Mouse (Mus musculus) cerebellum, adult 2 months (tissue): ENCODE measurements around the gene Dse. TPM values are rescaled to one million over a fixed set of nuclear protein-coding genes. Genes with fewer than 3 reads are reported as not detected.

Experiments
- DNase-seq, 2 experiments: peaks; one replicate each; pipeline ENCODE4 v3.0.0; 2021
- H3K27ac ChIP-seq: fragments of 200-500 bp; 2 replicates; pipeline ENCODE4 v1.5.1; 2012; ENCODE audit warnings: low read length, control low read depth, inconsistent platforms; ENCODE audit not compliant: insufficient read depth
- H3K27me3 ChIP-seq: fragments of 200-500 bp; 2 replicates; pipeline ENCODE4 v1.6.1; 2012; ENCODE audit warnings: inconsistent platforms, mild to moderate bottlenecking, low read length, moderate library complexity; ENCODE audit not compliant: control insufficient read depth, insufficient read depth
- H3K4me1 ChIP-seq: fragments of 200-500 bp; 2 replicates; pipeline ENCODE4 v1.6.1; 2011; ENCODE audit warnings: low read length; ENCODE audit not compliant: control insufficient read depth, insufficient read depth
- H3K4me3 ChIP-seq: fragments of 200-500 bp; replicated peaks from 2 replicates; pipeline ENCODE3; 2011; ENCODE audit warnings: mild to moderate bottlenecking, low read depth, low read length, control low read depth; ENCODE audit not compliant: insufficient read depth
- CTCF ChIP-seq: fragments of 200-500 bp; IDR thresholded peaks from 2 replicates; pipeline ENCODE4 v1.5.1; 2011; ENCODE audit warnings: low read depth, mild to moderate bottlenecking, control low read depth, low read length, moderate library complexity, borderline replicate concordance; ENCODE audit not compliant: insufficient read depth
- POLR2A ChIP-seq: fragments of 200-500 bp; IDR thresholded peaks from 2 replicates; pipeline ENCODE4 v1.6.1; 2011; ENCODE audit warnings: low read length, control low read depth, borderline replicate concordance; ENCODE audit not compliant: insufficient read depth
- WGBS: fragments of 180-500 bp; shearing (Covaris S2); methylation state at CpG from one replicate; pipeline ENCODE4 v1.1.7; 2018; 5-methylcytosine and 5-hydroxymethylcytosine counted together
- polyA plus RNA-seq: library from polyadenylated mRNA; depleted of rRNA; stranded (reverse); fragments of >200 nt; gene quantifications from 2 replicates; pipeline ENCODE4 v1.2.3, GENCODE M21; 2012

The Dse gene
- polyA plus RNA-seq, 1 experiment, result 1.7 TPM

DNA sequence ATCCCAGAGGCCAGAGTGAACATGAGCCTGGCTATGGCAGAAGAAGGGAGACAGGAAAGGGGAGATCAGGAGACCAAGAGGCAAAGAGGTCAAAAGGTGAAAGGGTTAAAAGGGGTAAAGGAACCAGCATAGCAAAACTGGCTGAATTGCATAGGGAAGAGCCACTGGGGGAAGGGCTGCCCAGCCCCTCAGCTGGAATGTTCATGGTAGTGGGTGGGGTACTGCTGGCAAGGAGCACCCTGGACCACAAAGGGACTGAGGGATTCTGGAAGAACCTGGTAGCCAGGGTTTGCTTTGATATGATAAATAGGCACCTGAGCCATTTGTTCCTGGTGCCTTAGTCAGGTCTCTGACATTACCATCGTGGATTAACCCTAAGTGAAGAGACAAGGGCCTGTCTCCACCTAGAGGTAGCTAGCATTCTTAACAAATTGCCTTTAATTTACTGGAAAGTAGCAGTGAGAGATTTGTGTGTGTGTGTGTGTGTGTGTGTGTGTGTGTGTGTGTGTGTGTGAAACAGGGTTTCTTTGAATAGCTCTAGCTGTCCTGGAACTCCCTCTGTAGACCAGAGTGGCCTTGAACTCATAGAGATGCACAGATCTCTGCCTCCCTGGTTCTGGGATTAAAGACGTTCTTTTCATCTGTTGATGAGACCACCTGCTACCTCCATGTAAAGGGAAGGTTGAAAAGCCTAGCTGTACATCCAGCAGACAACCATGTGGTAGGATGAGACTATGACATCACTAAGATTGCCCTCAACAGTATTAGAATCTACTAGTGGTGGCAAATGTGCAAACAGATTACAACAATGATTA, 26.6 kb upstream of the Dse start:
- H3K27ac ChIP-seq, result no peak overlapping the region
- H3K4me3 ChIP-seq, result no peak overlapping the region
- no peaks in the 10 kb centered on the region for H3K27me3 ChIP-seq
- no peak for TF ChIP-seq CTCF
- TF ChIP-seq POLR2A, result no peak
- 21% methylated on average over 2 of the region's 2 CpGs for WGBS
- no peak for DNase-seq
- no peaks in the 10 kb centered on the region for H3K4me1 ChIP-seq

GRCm38 (mm10) chr10:34233418-34233817, 25.9 kb upstream of the Dse start:
- no peak overlapping the region for H3K27ac ChIP-seq
- 72% methylated on average over 1 of the region's 1 CpGs for WGBS
- DNase-seq, result no peak
- no peak for TF ChIP-seq POLR2A
- no peak for TF ChIP-seq CTCF
- no peaks in the 10 kb centered on the region for H3K4me1 ChIP-seq
- no peaks in the 10 kb centered on the region for H3K27me3 ChIP-seq
- H3K4me3 ChIP-seq, result no peak overlapping the region

GRCm38 (mm10) chr10:34230121-34230675, 22.7 kb upstream of the Dse start:
- 38% methylated on average over 5 of the region's 5 CpGs for WGBS
- Histone ChIP-seq H3K27ac (no peak overlapping the region), H3K27me3 (no peaks in the 10 kb centered on the region), H3K4me3 (no peak overlapping the region), H3K4me1 (no peaks in the 10 kb centered on the region)
- no peak for TF ChIP-seq POLR2A
- TF ChIP-seq CTCF, result no peak
- DNase-seq, result no peak

- Histone ChIP-seq H3K27ac (no peak overlapping the region), H3K4me3 (no peak overlapping the region), H3K27me3 (no peaks in the 10 kb centered on the region), H3K4me1 (no peaks in the 10 kb centered on the region)
- no peak for DNase-seq
- TF ChIP-seq POLR2A (no peak), CTCF (no peak)
- WGBS, result 88% methylated on average over 4 of the region's 4 CpGs
These were observed 22.0 kb upstream of the Dse start for GRCm38 (mm10) chr10:34229491-34229890.

- TF ChIP-seq POLR2A (no peak), CTCF (no peak)
- WGBS, result 49% methylated on average over 3 of the region's 3 CpGs
- no peaks in the 10 kb centered on the region for H3K27me3 ChIP-seq
- H3K4me1 ChIP-seq, result no peaks in the 10 kb centered on the region
- DNase-seq, result no peak
- no peak overlapping the region for H3K4me3 ChIP-seq
- no peak overlapping the region for H3K27ac ChIP-seq
These were observed 16.1 kb upstream of the Dse start for GRCm38 (mm10) chr10:34223660-34224059.

DNA sequence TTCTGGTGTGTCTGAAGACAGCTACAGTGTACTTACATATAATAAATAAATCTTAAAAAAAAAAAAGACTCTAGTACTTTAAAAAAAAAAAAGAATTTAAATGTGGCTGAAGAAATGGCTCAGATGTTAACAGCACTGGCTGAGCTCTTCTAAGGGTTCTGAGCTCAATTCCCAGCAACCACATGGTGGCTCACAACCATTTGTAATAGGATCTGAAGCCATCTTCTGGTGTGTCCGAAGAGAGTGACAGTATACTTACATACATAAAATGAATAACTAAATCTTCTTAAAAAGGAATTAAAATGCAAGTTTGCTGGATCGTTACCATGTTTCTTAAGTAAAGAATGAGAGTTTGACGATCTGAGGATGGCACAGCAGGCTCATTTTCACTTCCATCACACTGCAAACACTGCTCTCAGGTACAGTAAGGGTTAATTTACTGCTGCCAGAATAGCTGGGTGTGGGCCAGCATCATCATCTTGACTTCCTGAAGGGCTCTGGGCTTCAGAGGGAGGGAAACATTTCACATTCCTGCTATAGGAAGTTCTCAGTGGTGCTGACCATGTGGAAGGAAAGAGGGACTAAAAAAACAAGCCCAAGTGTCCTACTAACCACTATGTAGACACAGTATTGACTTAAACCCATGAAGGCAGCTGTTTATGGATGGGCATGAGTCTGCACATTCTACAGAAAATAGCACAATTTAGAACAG, 14.6 kb upstream of the Dse start:
- no peak for TF ChIP-seq POLR2A
- TF ChIP-seq CTCF, result no peak
- Histone ChIP-seq H3K27me3 (no peaks in the 10 kb centered on the region), H3K4me1 (no peaks in the 10 kb centered on the region), H3K27ac (no peak overlapping the region), H3K4me3 (no peak overlapping the region)
- 39% methylated on average over 3 of the region's 3 CpGs for WGBS
- no peak for DNase-seq

DNA sequence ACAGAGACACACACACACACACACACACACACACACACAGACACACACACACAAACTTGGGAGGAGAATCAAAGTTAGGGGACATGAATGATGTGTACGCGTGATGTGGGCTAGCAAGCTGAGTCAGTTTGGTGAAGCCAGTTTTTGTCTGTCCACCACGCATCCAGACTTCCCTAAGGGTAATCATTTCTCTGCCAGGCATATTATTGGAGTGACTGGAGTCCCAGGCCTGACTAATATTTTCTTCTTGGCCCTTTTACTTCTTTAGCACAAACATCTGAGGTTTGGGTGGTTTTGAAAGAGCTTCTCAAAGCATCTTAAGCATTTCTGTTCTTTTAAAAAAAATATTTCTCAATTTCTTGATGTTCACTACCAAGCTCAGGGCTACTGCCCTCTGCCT, 10.7 kb upstream of the Dse start:
- 89% methylated on average over 3 of the region's 3 CpGs for WGBS
- no peak for TF ChIP-seq POLR2A
- TF ChIP-seq CTCF, result no peak

More for the DNA sequence above, 10.7 kb upstream of the Dse start:
- H3K4me3 ChIP-seq, result no peak overlapping the region
- no peaks in the 10 kb centered on the region for H3K4me1 ChIP-seq
- H3K27ac ChIP-seq, result no peak overlapping the region
- DNase-seq, result no peak
- no peaks in the 10 kb centered on the region for H3K27me3 ChIP-seq
